Mouse (Mus musculus): ENCODE results near the gene Trmt2a. TPM values are rescaled to one million over a fixed set of nuclear protein-coding genes. Genes with fewer than 3 reads are reported as not detected.

The Trmt2a gene
- total RNA-seq, 1 experiment from 2014 or later: 113 TPM

- no peak for ATAC-seq (ENCODE audit: extremely low read depth, insufficient number of reproducible peaks, low FRiP score, poor library complexity, severe bottlenecking)
Observed at GRCm38 (mm10) chr16:18229622-18230021, 18.9 kb upstream of the Trmt2a start.

GRCm38 (mm10) chr16:18230617-18231016 is 17.9 kb upstream of the Trmt2a start:
- no peak for ATAC-seq (ENCODE audit: extremely low read depth, insufficient number of reproducible peaks, low FRiP score, poor library complexity, severe bottlenecking)

GRCm38 (mm10) chr16:18231047-18231446 is 17.4 kb upstream of the Trmt2a start:
- no peak for ATAC-seq (ENCODE audit: extremely low read depth, insufficient number of reproducible peaks, low FRiP score, poor library complexity, severe bottlenecking)

- ATAC-seq (ENCODE audit: extremely low read depth, insufficient number of reproducible peaks, low FRiP score, poor library complexity, severe bottlenecking): no peak
Observed at GRCm38 (mm10) chr16:18231451-18231850, 17.0 kb upstream of the Trmt2a start.

- ATAC-seq (ENCODE audit: extremely low read depth, insufficient number of reproducible peaks, low FRiP score, poor library complexity, severe bottlenecking): no peak
Observed at GRCm38 (mm10) chr16:18233451-18233850, 15.0 kb upstream of the Trmt2a start.

GRCm38 (mm10) chr16:18233919-18234670 is 14.4 kb upstream of the Trmt2a start:
- ATAC-seq (ENCODE audit: extremely low read depth, insufficient number of reproducible peaks, low FRiP score, poor library complexity, severe bottlenecking): 0 out of 2 replicates have a peak, but pooled peaks have one; percentile 9

- ATAC-seq (ENCODE audit: extremely low read depth, insufficient number of reproducible peaks, low FRiP score, poor library complexity, severe bottlenecking): peak; percentile 27; the same call in 1 of the 2 replicates
Observed at GRCm38 (mm10) chr16:18234671-18235388, 13.6 kb upstream of the Trmt2a start, which contains the start of gene Zdhhc8. TSS of gene Zdhhc8 (minus strand) at chr16:18235136.

- ATAC-seq (ENCODE audit: extremely low read depth, insufficient number of reproducible peaks, low FRiP score, poor library complexity, severe bottlenecking): peak; percentile 7; the same call in 1 of the 2 replicates
Observed at GRCm38 (mm10) chr16:18235389-18236065, 13.0 kb upstream of the Trmt2a start.

GRCm38 (mm10) chr16:18236676-18237501 is 11.6 kb upstream of the Trmt2a start:
- no peak for ATAC-seq (ENCODE audit: extremely low read depth, insufficient number of reproducible peaks, low FRiP score, poor library complexity, severe bottlenecking)

GRCm38 (mm10) chr16:18241581-18241980 is 6.9 kb upstream of the Trmt2a start:
- no peak for ATAC-seq (ENCODE audit: extremely low read depth, insufficient number of reproducible peaks, low FRiP score, poor library complexity, severe bottlenecking)

- ATAC-seq (ENCODE audit: extremely low read depth, insufficient number of reproducible peaks, low FRiP score, poor library complexity, severe bottlenecking): no peak
Observed at GRCm38 (mm10) chr16:18247521-18248399, 719 bp upstream of the Trmt2a start.

GRCm38 (mm10) chr16:18249364-18249967 is 987 bp downstream of the Trmt2a start:
- ATAC-seq (ENCODE audit: extremely low read depth, insufficient number of reproducible peaks, low FRiP score, poor library complexity, severe bottlenecking): peak; percentile 55

GRCm38 (mm10) chr16:18250231-18250630 is 1.8 kb downstream of the Trmt2a start:
- ATAC-seq (ENCODE audit: extremely low read depth, insufficient number of reproducible peaks, low FRiP score, poor library complexity, severe bottlenecking): no peak

GRCm38 (mm10) chr16:18250828-18251790 is 2.6 kb downstream of the Trmt2a start:
- no peak for ATAC-seq (ENCODE audit: extremely low read depth, insufficient number of reproducible peaks, low FRiP score, poor library complexity, severe bottlenecking)

- ATAC-seq (ENCODE audit: extremely low read depth, insufficient number of reproducible peaks, low FRiP score, poor library complexity, severe bottlenecking): no peak
Observed at GRCm38 (mm10) chr16:18252736-18253135, 4.3 kb downstream of the Trmt2a start.

GRCm38 (mm10) chr16:18253866-18254265 is 5.4 kb downstream of the Trmt2a start:
- ATAC-seq (ENCODE audit: extremely low read depth, insufficient number of reproducible peaks, low FRiP score, poor library complexity, severe bottlenecking): no peak
